Mouse (Mus musculus) G1E (cell line): ENCODE measurements around the gene Mprip. TPM values are rescaled to one million over a fixed set of nuclear protein-coding genes. Genes with fewer than 3 reads are reported as not detected.
A peak's percentile ranks its signal among the peaks of the same experiment; 100 is the strongest.

Source experiments
- ATAC-seq: 2 replicates; pipeline ENCODE4 v1.8.0; 2016; ENCODE audit warnings: mild to moderate bottlenecking; ENCODE audit not compliant: insufficient number of reproducible peaks, poor library complexity, low FRiP score, severe bottlenecking; ENCODE audit errors: extremely low read depth
- DNase-seq: peaks from one replicate; pipeline ENCODE4 v3.0.0; 2012; ENCODE audit warnings: low spot score
- H3K27me3 ChIP-seq: 2 replicates; pipeline ENCODE4 v1.6.1; 2012; ENCODE audit warnings: mild to moderate bottlenecking, low read length, inconsistent platforms; ENCODE audit not compliant: insufficient read depth
- H3K36me3 ChIP-seq: replicated peaks from 2 replicates; pipeline ENCODE3; 2012; ENCODE audit warnings: mild to moderate bottlenecking, inconsistent platforms
- H3K4me1 ChIP-seq: 2 replicates; pipeline ENCODE4 v1.6.1; 2012; ENCODE audit warnings: low read depth, low read length, inconsistent platforms, mixed read lengths; ENCODE audit not compliant: insufficient read depth
- H3K4me3 ChIP-seq: 2 replicates; pipeline ENCODE4 v1.5.1; 2012; ENCODE audit warnings: low read depth, mild to moderate bottlenecking, inconsistent platforms, low read length, moderate library complexity, mixed read lengths
- H3K9me3 ChIP-seq: replicated peaks from 2 replicates; pipeline ENCODE4 v1.6.1; 2012; ENCODE audit warnings: inconsistent platforms
- CTCF ChIP-seq: IDR thresholded peaks from 2 replicates; pipeline ENCODE4 v1.5.1; 2012; ENCODE audit warnings: low read depth, low read length, inconsistent platforms, mixed read lengths
- GATA1 ChIP-seq: IDR thresholded peaks from 2 replicates; pipeline ENCODE4 v1.6.1; 2012; ENCODE audit warnings: borderline replicate concordance, low read length, inconsistent platforms, mixed read lengths
- GATA2 ChIP-seq: IDR thresholded peaks from 2 replicates; pipeline ENCODE4 v1.6.1; 2012; ENCODE audit warnings: low read depth, low read length, inconsistent platforms, borderline replicate concordance
- POLR2AphosphoS5 ChIP-seq: IDR thresholded peaks from 2 replicates; pipeline ENCODE4 v1.6.1; 2012; ENCODE audit warnings: low read depth, low read length, inconsistent platforms; ENCODE audit not compliant: insufficient replicate concordance
- TAL1 ChIP-seq: conservative IDR thresholded peaks from 2 replicates; pipeline ENCODE4 v1.6.1; 2012; ENCODE audit warnings: low read depth, low read length, inconsistent platforms, mixed read lengths
- polyA plus RNA-seq: library from polyadenylated mRNA; stranded (reverse); fragments of >175 nt; gene quantifications from 2 replicates; pipeline ENCODE4 v1.2.3, GENCODE M21; 2012
- total RNA-seq, 2 experiments: library from RNA; stranded (forward) in 1 of 2; stranded (reverse) in 1 of 2; fragments of 200-1000 nt in 1 of 2; fragments of >200 nt in 1 of 2; fragmentation: Nextera tagmentation in 1 of 2; gene quantifications; 2 replicates each; pipeline ENCODE4 v1.2.3; 2014 to 2017

The Mprip gene
- total and polyA plus RNA-seq, 3 experiments, result 32.2 to 55.8 (median 43.3) TPM

- H3K27me3 ChIP-seq, result peaks cover 20% of the 10 kb centered on the region
- no peak for DNase-seq
- no peak for ATAC-seq
Measured at GRCm38 (mm10) chr11:59635821-59636694, 25.0 kb upstream of the Mprip start.

GRCm38 (mm10) chr11:59636695-59637414 is 24.2 kb upstream of the Mprip start:
- ATAC-seq (peak; percentile 85), DNase-seq (peak; percentile 80)
- Histone ChIP-seq H3K4me3 (no peak overlapping the region), H3K27me3 (peaks cover 20% of the 10 kb centered on the region), H3K9me3 (no peaks in the 10 kb centered on the region), H3K36me3 (no peaks in the 10 kb centered on the region), H3K4me1 (peaks cover 23% of the 10 kb centered on the region)
- no peak for TF ChIP-seq GATA1
- no peak for TF ChIP-seq TAL1
- TF ChIP-seq CTCF, result no peak
- no peak for TF ChIP-seq GATA2
- TF ChIP-seq POLR2AphosphoS5, result no peak

More at GRCm38 (mm10) chr11:59635821-59636694, 25.0 kb upstream of the Mprip start:
- H3K4me1 ChIP-seq, result peaks cover 23% of the 10 kb centered on the region
- no peaks in the 10 kb centered on the region for H3K9me3 ChIP-seq
- no peaks in the 10 kb centered on the region for H3K36me3 ChIP-seq
- TF ChIP-seq GATA2 (no peak), GATA1 (no peak), TAL1 (no peak), POLR2AphosphoS5 (no peak), CTCF (no peak)
- no peak overlapping the region for H3K4me3 ChIP-seq

- TF ChIP-seq CTCF (no peak), TAL1 (no peak), GATA1 (no peak), POLR2AphosphoS5 (no peak), GATA2 (no peak)
- Histone ChIP-seq H3K27me3 (peaks cover 16% of the 10 kb centered on the region), H3K4me3 (no peak overlapping the region), H3K36me3 (no peaks in the 10 kb centered on the region), H3K4me1 (peaks cover 19% of the 10 kb centered on the region), H3K9me3 (no peaks in the 10 kb centered on the region)
- DNase-seq, result no peak
- ATAC-seq, result no peak
Measured at GRCm38 (mm10) chr11:59639957-59640643, 21.0 kb upstream of the Mprip start.

- H3K27me3 ChIP-seq, result peaks cover 14% of the 10 kb centered on the region
- H3K36me3 ChIP-seq, result no peaks in the 10 kb centered on the region
- H3K9me3 ChIP-seq, result no peaks in the 10 kb centered on the region
- no peak overlapping the region for H3K4me3 ChIP-seq
- peaks cover 18% of the 10 kb centered on the region for H3K4me1 ChIP-seq
- DNase-seq (no peak), ATAC-seq (no peak)
- no peak for TF ChIP-seq TAL1
- TF ChIP-seq CTCF, result no peak
- TF ChIP-seq GATA2, result no peak
- TF ChIP-seq POLR2AphosphoS5, result no peak
- no peak for TF ChIP-seq GATA1
Measured at GRCm38 (mm10) chr11:59641227-59641626, 19.9 kb upstream of the Mprip start.

GRCm38 (mm10) chr11:59642420-59642819 is 18.7 kb upstream of the Mprip start:
- no peaks in the 10 kb centered on the region for H3K9me3 ChIP-seq
- ATAC-seq (no peak), DNase-seq (no peak)
- TF ChIP-seq POLR2AphosphoS5, result no peak
- TF ChIP-seq TAL1, result no peak
- TF ChIP-seq GATA2, result no peak
- TF ChIP-seq CTCF, result no peak
- TF ChIP-seq GATA1, result no peak
- peaks cover 7% of the 10 kb centered on the region for H3K4me1 ChIP-seq
- H3K27me3 ChIP-seq, result peaks cover 14% of the 10 kb centered on the region
- no peaks in the 10 kb centered on the region for H3K36me3 ChIP-seq
- H3K4me3 ChIP-seq, result no peak overlapping the region

GRCm38 (mm10) chr11:59645036-59645435 is 16.1 kb upstream of the Mprip start:
- Histone ChIP-seq H3K36me3 (no peaks in the 10 kb centered on the region), H3K27me3 (peaks cover 8% of the 10 kb centered on the region; the same call in 1 of the 2 replicates), H3K4me3 (no peak overlapping the region), H3K9me3 (no peaks in the 10 kb centered on the region), H3K4me1 (no peaks in the 10 kb centered on the region)
- no peak for ATAC-seq
- TF ChIP-seq CTCF (no peak), POLR2AphosphoS5 (no peak), TAL1 (no peak), GATA1 (no peak), GATA2 (no peak)
- DNase-seq, result no peak
